8 mouse cellular contexts compared by ENCODE assay signal in the genomic region with DNA sequence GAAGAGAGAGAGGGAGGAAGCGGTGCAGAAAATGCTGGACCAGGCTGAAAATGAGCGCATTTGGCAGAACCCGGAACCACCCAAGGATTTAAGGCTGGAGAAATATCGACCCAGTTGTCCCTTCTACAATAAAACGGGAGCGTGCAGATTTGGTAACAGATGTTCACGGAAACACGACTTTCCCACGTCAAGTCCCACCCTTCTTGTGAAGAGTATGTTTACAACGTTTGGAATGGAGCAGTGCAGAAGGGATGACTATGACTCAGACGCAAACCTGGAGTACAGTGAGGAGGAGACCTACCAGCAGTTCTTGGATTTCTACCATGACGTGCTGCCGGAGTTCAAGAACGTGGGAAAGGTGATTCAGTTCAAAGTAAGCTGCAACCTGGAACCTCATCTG. TPM values are rescaled to one million over a fixed set of nuclear protein-coding genes. Genes with fewer than 3 reads are reported as not detected.
DNase-seq lines count a peak whose midpoint lies in the region; ATAC-seq and TF ChIP-seq lines count a peak whose summit lies in the region.

No protein-coding gene starts in this region.

- 46% methylated on average over 14 of the region's 14 CpGs for WGBS in hindbrain, embryonic 12.5 days
- WGBS in midbrain, embryonic 10.5 days = 49% methylated on average over 14 of the region's 14 CpGs

- peak overlapping the region; percentile 96 for H3K27ac ChIP-seq in left cerebral cortex, adult 2 months
- peak overlapping the region; percentile 67; the same call in 1 of the 2 replicates for H3K27ac ChIP-seq in hindbrain, embryonic 12.5 days
- H3K27ac ChIP-seq in midbrain, embryonic 10.5 days (replicated peaks) = peak overlapping the region; percentile 82

- no peak for TF ChIP-seq CTCF in left cerebral cortex, adult 2 months (IDR thresholded peaks at IDR 0.05)

- no peak for ATAC-seq in hindbrain, embryonic 12.5 days (ENCODE audit: low FRiP score)

- H3K4me3 ChIP-seq in left cerebral cortex, adult 2 months = peak overlapping the region; percentile 69
- peak overlapping the region; percentile 50 for H3K4me3 ChIP-seq in hindbrain, embryonic 12.5 days
- peak overlapping the region; percentile 71 for H3K4me3 ChIP-seq in midbrain, embryonic 10.5 days

- peaks cover 15% of the 10 kb centered on the region for H3K4me1 ChIP-seq in hindbrain, embryonic 12.5 days
- peaks cover 41% of the 10 kb centered on the region for H3K4me1 ChIP-seq in midbrain, embryonic 10.5 days

- H3K9me3 ChIP-seq in hindbrain, embryonic 12.5 days (replicated peaks) = peaks cover 24% of the 10 kb centered on the region
- peaks cover 27% of the 10 kb centered on the region for H3K9me3 ChIP-seq in midbrain, embryonic 10.5 days (replicated peaks)

- no peaks in the 10 kb centered on the region for H3K27me3 ChIP-seq in hindbrain, embryonic 12.5 days
- H3K27me3 ChIP-seq in midbrain, embryonic 10.5 days (ENCODE audit: low read depth, poor library complexity, severe bottlenecking) = no peaks in the 10 kb centered on the region

- peak overlapping the region; percentile 61 for H3K9ac ChIP-seq in hindbrain, embryonic 12.5 days

- H3K4me2 ChIP-seq in hindbrain, embryonic 12.5 days (replicated peaks) = peak overlapping the region; percentile 54

- H3K36me3 ChIP-seq in hindbrain, embryonic 12.5 days = peaks cover 38% of the 10 kb centered on the region
- H3K36me3 ChIP-seq in midbrain, embryonic 10.5 days = peaks cover 69% of the 10 kb centered on the region

- intact Hi-C loops in left cerebral cortex, adult 2 months (cut with DNase I) = loop anchor here (2.0 to 5.0 kb wide), 2 partner anchors 461 to 686 kb away; a partner anchor contains a TSS
- intact Hi-C loops in left cerebral cortex, postnatal 4 days (cut with DNase I) = no loop called here

- DNase-seq in left cerebral cortex, adult 2 months (ENCODE audit: extremely low spot score in 1 of 2, low spot score in 2 of 2) = peak in 1 of 2 experiments; percentile 31
- no peak for DNase-seq in left cerebral cortex, postnatal 4 days
- DNase-seq in brain, adult 2 months (ENCODE audit: low read depth, low spot score) = peak; percentile 78
- DNase-seq in midbrain, embryonic 10.5 days (ENCODE audit: low spot score) = no peak
- DNase-seq in adrenal gland, postnatal 4 days (ENCODE audit: low spot score in 2 of 2) = no peak
- no peak for DNase-seq in frontal cortex, postnatal 25 days (ENCODE audit: low spot score in 2 of 2)
- no peak for DNase-seq in embryo, embryonic 9.5 days (ENCODE audit: extremely low spot score)

RNA-seq across cellular contexts. Expression of a gene that starts 1.8 kb away (rescaled TPM):
- 10 to 100 TPM; 70.0 to 75.6 TPM for total RNA-seq in left cerebral cortex, adult 2 months (2021)
- 10 to 100 TPM; 28.8 to 33.1 TPM for total RNA-seq in left cerebral cortex, postnatal 4 days (2021)
- 5.2 and 7.5 TPM in 2 replicates for polyA plus RNA-seq in hindbrain, embryonic 12.5 days (2016; fragmentation: Nextera tagmentation; extraction: Ambion mirVana)
- 2.9 and 3.2 TPM in 2 replicates for polyA plus RNA-seq in midbrain, embryonic 10.5 days (2016; fragmentation: Nextera tagmentation; extraction: Ambion mirVana)
- 10 to 100 TPM; 20.6 to 21.9 TPM for total RNA-seq in adrenal gland, postnatal 4 days (2021)

RNA-seq across cellular contexts. Expression of a gene that starts 8.3 kb away (rescaled TPM):
- 10 to 100 TPM in 1 of 2 experiments, 1 to 10 TPM in 1; 9.5 to 14.7 TPM for total RNA-seq in left cerebral cortex, adult 2 months (2021)
- total RNA-seq in left cerebral cortex, postnatal 4 days (2021) = 1 to 10 TPM; 2.2 to 2.9 TPM
- polyA plus RNA-seq in hindbrain, embryonic 12.5 days (2016; fragmentation: Nextera tagmentation; extraction: Ambion mirVana) = 5.7 TPM in 2 replicates
- 3.0 and 3.2 TPM in 2 replicates for polyA plus RNA-seq in midbrain, embryonic 10.5 days (2016; fragmentation: Nextera tagmentation; extraction: Ambion mirVana)
- total RNA-seq in adrenal gland, postnatal 4 days (2021) = 10 to 100 TPM; 45.7 to 50.1 TPM

RNA-seq across cellular contexts. Expression of a gene that starts 8.6 kb away (rescaled TPM):
- total RNA-seq in left cerebral cortex, adult 2 months (2021) = 10 to 100 TPM; 36.7 to 47.7 TPM
- total RNA-seq in left cerebral cortex, postnatal 4 days (2021) = 10 to 100 TPM; 60.6 to 68.7 TPM
- 309 and 314 TPM in 2 replicates for polyA plus RNA-seq in hindbrain, embryonic 12.5 days (2016; fragmentation: Nextera tagmentation; extraction: Ambion mirVana)
- 385 and 427 TPM in 2 replicates for polyA plus RNA-seq in midbrain, embryonic 10.5 days (2016; fragmentation: Nextera tagmentation; extraction: Ambion mirVana)
- total RNA-seq in adrenal gland, postnatal 4 days (2021) = 100 to 1,000 TPM; 110 to 113 TPM

RNA-seq across cellular contexts. Expression of a gene that starts 16.7 kb away (rescaled TPM):
- 100 to 1,000 TPM in 1 of 2 experiments, 10 to 100 TPM in 1; 97.1 to 104 TPM for total RNA-seq in left cerebral cortex, adult 2 months (2021)
- 100 to 1,000 TPM; 194 to 197 TPM for total RNA-seq in left cerebral cortex, postnatal 4 days (2021)
- polyA plus RNA-seq in hindbrain, embryonic 12.5 days (2016; fragmentation: Nextera tagmentation; extraction: Ambion mirVana) = 326 and 341 TPM in 2 replicates
- polyA plus RNA-seq in midbrain, embryonic 10.5 days (2016; fragmentation: Nextera tagmentation; extraction: Ambion mirVana) = 396 and 436 TPM in 2 replicates
- total RNA-seq in adrenal gland, postnatal 4 days (2021) = 100 to 1,000 TPM; 193 to 196 TPM

RNA-seq across cellular contexts. Expression of a gene that starts 33.7 kb away (rescaled TPM):
- 1 to 10 TPM; 4.9 to 5.0 TPM for total RNA-seq in left cerebral cortex, adult 2 months (2021)
- total RNA-seq in left cerebral cortex, postnatal 4 days (2021) = 1 to 10 TPM; 3.9 to 4.3 TPM
- 7.7 and 8.0 TPM in 2 replicates for polyA plus RNA-seq in hindbrain, embryonic 12.5 days (2016; fragmentation: Nextera tagmentation; extraction: Ambion mirVana)
- polyA plus RNA-seq in midbrain, embryonic 10.5 days (2016; fragmentation: Nextera tagmentation; extraction: Ambion mirVana) = 1.6 and 3.1 TPM in 2 replicates
- 10 to 100 TPM; 20.6 to 22.5 TPM for total RNA-seq in adrenal gland, postnatal 4 days (2021)
